Mouse (Mus musculus): ENCODE data around the gene Nit2. TPM values are rescaled to one million over a fixed set of nuclear protein-coding genes. Genes with fewer than 3 reads are reported as not detected.

The Nit2 gene
- polyA plus RNA-seq, 1 experiment: 154 TPM

DNA sequence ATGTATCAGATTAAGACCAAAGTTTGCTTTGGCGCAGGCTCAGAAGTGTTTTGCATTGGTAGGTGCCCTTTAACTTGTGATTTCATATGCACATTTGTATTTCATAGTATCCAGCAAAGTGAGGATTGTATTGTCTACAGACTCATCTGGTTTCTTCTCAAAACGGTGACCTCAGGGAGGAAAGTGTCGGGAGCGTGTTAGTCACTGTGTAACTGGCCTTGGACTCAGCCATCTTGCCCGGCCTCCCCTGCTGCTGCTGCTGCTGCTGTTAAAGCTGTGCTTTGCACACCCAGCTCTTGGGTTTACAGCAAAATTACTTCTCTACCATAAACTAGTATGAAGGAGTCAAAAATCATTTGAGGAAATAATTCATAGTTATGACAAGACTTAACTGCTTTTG lies 22.4 kb downstream of the Nit2 start:
- H3K36me3 ChIP-seq (ENCODE audit: control insufficient read depth, insufficient read depth, low read length, poor library complexity, severe bottlenecking): peaks cover 62% of the 10 kb centered on the region
- TF ChIP-seq EP300 (IDR thresholded peaks at IDR 0.05; ENCODE audit: insufficient read depth, low read depth, low read length): no peak
- no peaks in the 10 kb centered on the region for H3K9me3 ChIP-seq (replicated peaks; ENCODE audit: control insufficient read depth, insufficient read depth, low read length, poor library complexity, severe bottlenecking)
- no peak overlapping the region for H3K9ac ChIP-seq (ENCODE audit: low read depth, poor library complexity, severe bottlenecking)
- H3K27ac ChIP-seq (ENCODE audit: insufficient read depth, low read length): no peak overlapping the region
- no peaks in the 10 kb centered on the region for H3K4me1 ChIP-seq (ENCODE audit: control insufficient read depth, insufficient read depth, low read length)
- H3K4me3 ChIP-seq (ENCODE audit: low read depth, low read length): no peak overlapping the region
- no peaks in the 10 kb centered on the region for H3K27me3 ChIP-seq (ENCODE audit: control insufficient read depth, insufficient read depth, low read length, poor library complexity, severe bottlenecking)

DNA sequence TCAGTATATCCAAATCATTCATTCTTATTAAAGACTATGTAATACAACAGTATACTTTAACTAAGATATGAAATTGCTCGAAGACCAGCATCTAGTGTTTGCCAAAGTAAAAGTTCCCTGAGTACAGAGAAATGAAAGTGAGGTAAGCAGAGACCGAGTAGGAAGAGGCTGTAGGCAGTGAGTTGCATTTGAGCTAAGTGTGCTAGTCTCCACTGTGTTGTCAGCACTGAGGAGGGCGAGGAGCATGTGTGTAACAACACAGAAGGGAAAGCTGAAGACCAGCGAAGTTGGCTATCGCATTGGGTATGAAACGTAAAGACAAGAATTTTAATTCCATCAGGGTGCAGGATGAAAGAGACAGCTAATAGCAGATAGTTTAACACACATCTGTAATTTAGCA lies 33.5 kb downstream of the Nit2 start:
- peaks cover 2% of the 10 kb centered on the region for H3K4me1 ChIP-seq (ENCODE audit: control insufficient read depth, insufficient read depth, low read length)
- H3K9ac ChIP-seq (ENCODE audit: low read depth, poor library complexity, severe bottlenecking): no peak overlapping the region
- no peaks in the 10 kb centered on the region for H3K27me3 ChIP-seq (ENCODE audit: control insufficient read depth, insufficient read depth, low read length, poor library complexity, severe bottlenecking)
- TF ChIP-seq POLR2A (IDR thresholded peaks at IDR 0.05; ENCODE audit: insufficient read depth, low read length) (no peak), CTCF (IDR thresholded peaks at IDR 0.05; ENCODE audit: low read depth, low read length) (no peak), EP300 (IDR thresholded peaks at IDR 0.05; ENCODE audit: insufficient read depth, low read depth, low read length) (no peak)
- H3K4me3 ChIP-seq (ENCODE audit: low read depth, low read length): no peak overlapping the region
- H3K9me3 ChIP-seq (replicated peaks; ENCODE audit: control insufficient read depth, insufficient read depth, low read length, poor library complexity, severe bottlenecking): no peaks in the 10 kb centered on the region
- H3K27ac ChIP-seq (ENCODE audit: insufficient read depth, low read length): no peak overlapping the region
- peaks cover 48% of the 10 kb centered on the region for H3K36me3 ChIP-seq (ENCODE audit: control insufficient read depth, insufficient read depth, low read length, poor library complexity, severe bottlenecking)

DNA sequence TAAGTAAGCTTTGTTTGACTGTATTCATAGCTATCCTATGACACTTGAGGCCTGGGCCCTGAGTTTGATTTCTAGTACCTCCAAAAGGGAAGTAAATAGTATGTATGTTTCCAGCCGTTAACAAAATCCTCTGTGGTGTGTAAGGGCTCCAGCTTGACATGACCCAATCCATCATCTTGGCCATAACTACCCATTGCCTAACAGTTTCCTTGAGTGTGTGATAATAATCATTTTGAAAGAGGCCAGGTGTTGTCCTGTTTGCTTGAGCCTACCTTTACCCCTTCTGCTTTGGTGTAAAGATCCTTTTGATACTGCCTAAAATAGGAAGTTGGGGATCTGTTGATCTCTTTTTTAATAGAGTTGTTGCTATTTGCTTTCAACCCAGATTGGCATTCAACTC lies 34.8 kb downstream of the Nit2 start:
- Histone ChIP-seq H3K27ac (ENCODE audit: insufficient read depth, low read length) (no peak overlapping the region), H3K4me3 (ENCODE audit: low read depth, low read length) (no peak overlapping the region), H3K36me3 (ENCODE audit: control insufficient read depth, insufficient read depth, low read length, poor library complexity, severe bottlenecking) (peaks cover 45% of the 10 kb centered on the region), H3K9ac (ENCODE audit: low read depth, poor library complexity, severe bottlenecking) (no peak overlapping the region), H3K4me1 (ENCODE audit: control insufficient read depth, insufficient read depth, low read length) (peaks cover 2% of the 10 kb centered on the region), H3K9me3 (replicated peaks; ENCODE audit: control insufficient read depth, insufficient read depth, low read length, poor library complexity, severe bottlenecking) (no peaks in the 10 kb centered on the region), H3K27me3 (ENCODE audit: control insufficient read depth, insufficient read depth, low read length, poor library complexity, severe bottlenecking) (no peaks in the 10 kb centered on the region)
- no peak for TF ChIP-seq EP300 (IDR thresholded peaks at IDR 0.05; ENCODE audit: insufficient read depth, low read depth, low read length)
- no peak for TF ChIP-seq CTCF (IDR thresholded peaks at IDR 0.05; ENCODE audit: low read depth, low read length)
- no peak for TF ChIP-seq POLR2A (IDR thresholded peaks at IDR 0.05; ENCODE audit: insufficient read depth, low read length)

DNA sequence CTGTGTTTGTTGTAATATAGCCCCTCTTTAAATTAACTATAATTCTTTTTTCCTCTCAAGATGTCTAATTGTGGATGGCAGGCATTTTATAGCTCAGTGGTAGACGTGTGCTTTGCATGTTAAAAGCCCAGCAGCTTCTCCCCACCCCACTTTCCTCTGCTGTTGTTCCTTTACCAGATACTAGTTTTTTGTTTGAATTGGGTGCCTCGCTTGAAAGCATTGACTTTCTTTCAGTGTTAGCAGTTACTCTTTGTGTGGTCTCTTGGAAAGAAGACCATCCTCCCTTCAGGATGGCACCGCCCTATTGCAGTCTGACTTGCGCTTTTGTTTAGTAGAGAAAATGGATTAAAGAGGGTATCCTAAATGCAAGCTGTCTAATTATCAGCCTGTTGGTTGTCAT lies 35.6 kb downstream of the Nit2 start:
- Histone ChIP-seq H3K9ac (ENCODE audit: low read depth, poor library complexity, severe bottlenecking) (no peak overlapping the region; the same call in 1 of the 2 replicates), H3K9me3 (replicated peaks; ENCODE audit: control insufficient read depth, insufficient read depth, low read length, poor library complexity, severe bottlenecking) (no peaks in the 10 kb centered on the region), H3K27me3 (ENCODE audit: control insufficient read depth, insufficient read depth, low read length, poor library complexity, severe bottlenecking) (no peaks in the 10 kb centered on the region)

DNA sequence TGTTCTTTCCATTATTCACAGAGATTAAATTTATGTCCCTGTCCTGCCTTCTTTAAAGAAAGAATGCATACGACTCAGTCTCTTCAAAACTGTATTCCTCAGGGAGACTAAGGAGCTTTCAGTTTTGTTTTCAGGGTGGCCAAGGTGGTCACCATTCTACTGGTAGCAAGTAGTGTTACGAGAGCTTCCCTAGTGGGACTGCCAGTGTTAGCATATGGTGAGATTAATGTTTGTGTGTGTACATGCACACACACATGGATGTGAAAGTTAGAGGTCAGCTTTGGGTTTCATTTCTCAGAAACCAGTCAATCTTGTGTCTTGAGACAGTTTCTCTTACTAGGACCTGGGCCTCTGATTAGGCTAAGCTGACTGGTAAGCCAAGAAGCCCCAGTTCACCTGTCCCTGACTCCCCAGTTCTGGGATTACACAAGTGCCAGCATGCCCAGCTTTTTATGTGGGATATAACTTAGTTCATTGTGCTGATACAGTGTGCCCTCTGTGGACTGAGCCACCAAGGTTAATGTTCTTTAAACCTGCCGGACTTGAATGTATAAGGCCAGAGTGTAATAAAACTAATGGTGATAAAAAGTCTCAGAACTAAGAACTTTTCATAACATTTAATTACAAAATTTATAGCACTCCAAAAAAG lies 36.3 kb downstream of the Nit2 start:
- TF ChIP-seq CTCF (IDR thresholded peaks at IDR 0.05; ENCODE audit: low read depth, low read length): no peak
- TF ChIP-seq EP300 (IDR thresholded peaks at IDR 0.05; ENCODE audit: insufficient read depth, low read depth, low read length): no peak
- no peak for TF ChIP-seq POLR2A (IDR thresholded peaks at IDR 0.05; ENCODE audit: insufficient read depth, low read length)
- Histone ChIP-seq H3K9me3 (replicated peaks; ENCODE audit: control insufficient read depth, insufficient read depth, low read length, poor library complexity, severe bottlenecking) (no peaks in the 10 kb centered on the region), H3K9ac (ENCODE audit: low read depth, poor library complexity, severe bottlenecking) (no peak overlapping the region; the same call in 1 of the 2 replicates), H3K36me3 (ENCODE audit: control insufficient read depth, insufficient read depth, low read length, poor library complexity, severe bottlenecking) (peaks cover 31% of the 10 kb centered on the region), H3K27ac (ENCODE audit: insufficient read depth, low read length) (peak overlapping the region; percentile 93), H3K4me3 (ENCODE audit: low read depth, low read length) (no peak overlapping the region), H3K27me3 (ENCODE audit: control insufficient read depth, insufficient read depth, low read length, poor library complexity, severe bottlenecking) (no peaks in the 10 kb centered on the region), H3K4me1 (ENCODE audit: control insufficient read depth, insufficient read depth, low read length) (peaks cover 2% of the 10 kb centered on the region)

More for the DNA sequence above, 35.6 kb downstream of the Nit2 start:
- H3K4me3 ChIP-seq (ENCODE audit: low read depth, low read length): no peak overlapping the region
- H3K27ac ChIP-seq (ENCODE audit: insufficient read depth, low read length): peak overlapping the region; percentile 48
- TF ChIP-seq EP300 (IDR thresholded peaks at IDR 0.05; ENCODE audit: insufficient read depth, low read depth, low read length): no peak
- TF ChIP-seq POLR2A (IDR thresholded peaks at IDR 0.05; ENCODE audit: insufficient read depth, low read length): no peak
- no peak for TF ChIP-seq CTCF (IDR thresholded peaks at IDR 0.05; ENCODE audit: low read depth, low read length)
- H3K36me3 ChIP-seq (ENCODE audit: control insufficient read depth, insufficient read depth, low read length, poor library complexity, severe bottlenecking): peaks cover 37% of the 10 kb centered on the region
- H3K4me1 ChIP-seq (ENCODE audit: control insufficient read depth, insufficient read depth, low read length): peaks cover 2% of the 10 kb centered on the region

DNA sequence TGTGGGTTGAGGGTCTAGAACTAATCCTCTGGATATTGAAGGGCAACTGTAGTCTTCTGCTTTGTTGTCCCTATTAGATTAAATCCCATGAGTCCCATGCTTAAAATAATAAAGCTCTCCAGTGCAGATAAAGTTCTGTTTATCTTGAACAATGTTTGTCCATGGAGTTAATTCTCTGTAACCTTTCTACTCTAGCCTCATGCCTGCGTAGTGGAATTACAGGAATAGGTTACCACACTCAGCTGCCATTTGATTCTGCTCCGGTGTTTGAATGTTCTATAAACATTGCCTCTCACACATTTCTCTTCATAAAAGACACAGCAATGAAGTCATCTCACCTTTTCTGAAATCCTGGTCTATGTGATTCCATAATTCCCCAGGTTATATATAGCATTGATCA lies 39.3 kb downstream of the Nit2 start:
- Histone ChIP-seq H3K9ac (ENCODE audit: low read depth, poor library complexity, severe bottlenecking) (no peak overlapping the region), H3K27ac (ENCODE audit: insufficient read depth, low read length) (no peak overlapping the region), H3K4me3 (ENCODE audit: low read depth, low read length) (no peak overlapping the region), H3K4me1 (ENCODE audit: control insufficient read depth, insufficient read depth, low read length) (no peaks in the 10 kb centered on the region), H3K36me3 (ENCODE audit: control insufficient read depth, insufficient read depth, low read length, poor library complexity, severe bottlenecking) (peaks cover 19% of the 10 kb centered on the region), H3K27me3 (ENCODE audit: control insufficient read depth, insufficient read depth, low read length, poor library complexity, severe bottlenecking) (no peaks in the 10 kb centered on the region), H3K9me3 (replicated peaks; ENCODE audit: control insufficient read depth, insufficient read depth, low read length, poor library complexity, severe bottlenecking) (no peaks in the 10 kb centered on the region)
- TF ChIP-seq EP300 (IDR thresholded peaks at IDR 0.05; ENCODE audit: insufficient read depth, low read depth, low read length): no peak
- no peak for TF ChIP-seq CTCF (IDR thresholded peaks at IDR 0.05; ENCODE audit: low read depth, low read length)
- TF ChIP-seq POLR2A (IDR thresholded peaks at IDR 0.05; ENCODE audit: insufficient read depth, low read length): no peak

All from ES-Bruce4 (cell line).